Mouse (Mus musculus) common myeloid progenitor, adult 5-6 weeks (primary cell): ENCODE measurements at regions not wholly inside any gene's neighbourhood (a gene's known extent, or its start where the extent isn't known, plus 50 kb on each side); places are given as distances from the start of the nearest gene placed in this dataset.

Experiments
- ATAC-seq: replicated peaks from 2 replicates; pipeline ENCODE4 v1.8.0; 2016; ENCODE audit warnings: low read depth, mild to moderate bottlenecking, moderate TSS enrichment, inconsistent platforms; ENCODE audit not compliant: poor library complexity, severe bottlenecking

- ATAC-seq, result no peak
Measured at GRCm38 (mm10) chr11:17460920-17461279, 203.5 kb downstream of the C1d start.

GRCm38 (mm10) chr11:17461701-17462100 is 204.3 kb downstream of the C1d start:
- ATAC-seq, result no peak

GRCm38 (mm10) chr11:17464875-17465274 is 207.5 kb downstream of the C1d start:
- no peak for ATAC-seq

GRCm38 (mm10) chr11:17468431-17469165 is 211.2 kb downstream of the C1d start:
- no peak for ATAC-seq

- ATAC-seq, result no peak
Measured at GRCm38 (mm10) chr11:17481436-17481996, 224.1 kb downstream of the C1d start.

GRCm38 (mm10) chr11:17483849-17484441 is 226.6 kb downstream of the C1d start:
- no peak for ATAC-seq

GRCm38 (mm10) chr11:17501120-17502043 is 244.0 kb downstream of the C1d start:
- ATAC-seq, result no peak

GRCm38 (mm10) chr11:17502052-17502451 is 244.7 kb downstream of the C1d start:
- ATAC-seq, result no peak

- no peak for ATAC-seq
Measured at GRCm38 (mm10) chr11:17522220-17522919, 265.0 kb downstream of the C1d start.

- no peak for ATAC-seq
Measured at GRCm38 (mm10) chr11:17523329-17523728, 265.9 kb downstream of the C1d start.

GRCm38 (mm10) chr11:17524985-17525775 is 267.8 kb downstream of the C1d start:
- no peak for ATAC-seq

- no peak for ATAC-seq
Measured at GRCm38 (mm10) chr11:17526476-17526875, 269.1 kb downstream of the C1d start.

- no peak for ATAC-seq
Measured at GRCm38 (mm10) chr11:17528609-17529008, 271.2 kb downstream of the C1d start.

GRCm38 (mm10) chr11:17533706-17534105 is 276.3 kb downstream of the C1d start:
- ATAC-seq, result no peak

GRCm38 (mm10) chr11:17546286-17546685 is 288.9 kb downstream of the C1d start:
- no peak for ATAC-seq

GRCm38 (mm10) chr11:17549148-17549547 is 291.8 kb downstream of the C1d start:
- ATAC-seq, result no peak

GRCm38 (mm10) chr11:17555276-17555675 is 297.9 kb downstream of the C1d start:
- no peak for ATAC-seq

- ATAC-seq, result no peak
Measured at GRCm38 (mm10) chr11:17591780-17592487, 334.6 kb downstream of the C1d start.
